Mouse (Mus musculus) yolk sac, embryonic 10.5 days (tissue): ENCODE data around the gene Trpc5os.
A peak's percentile ranks its signal among the peaks of the same experiment; 100 is the strongest.

ENCODE experiments used
- DNase-seq: peaks from one replicate; pipeline ENCODE4 v3.0.0-alpha.2; 2017; ENCODE audit warnings: low spot score

The Trpc5os gene

DNA sequence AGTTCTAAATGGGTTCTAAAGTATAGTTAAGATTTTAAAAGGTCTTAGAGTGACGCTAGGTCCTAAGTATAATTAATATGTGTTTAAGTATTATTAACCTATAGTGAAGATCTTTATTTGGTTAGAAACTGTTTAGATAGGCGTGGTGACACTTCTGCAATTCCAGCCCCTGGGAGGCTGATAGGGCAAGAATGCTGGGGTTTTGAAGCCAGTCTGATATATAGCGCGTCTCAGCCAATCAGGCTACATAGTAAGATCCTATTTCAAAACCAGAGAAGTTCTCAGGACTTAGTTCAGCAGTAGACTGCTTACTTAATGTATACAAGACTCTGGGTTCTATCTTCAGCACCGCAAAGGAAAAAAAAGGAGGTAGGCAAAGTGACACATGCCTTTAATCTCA, at the start of gene Trpc5os:
TSS of gene Trpc5os (plus strand) at position 301 of the 400 bp plus-strand sequence.
- no peak for DNase-seq

DNA sequence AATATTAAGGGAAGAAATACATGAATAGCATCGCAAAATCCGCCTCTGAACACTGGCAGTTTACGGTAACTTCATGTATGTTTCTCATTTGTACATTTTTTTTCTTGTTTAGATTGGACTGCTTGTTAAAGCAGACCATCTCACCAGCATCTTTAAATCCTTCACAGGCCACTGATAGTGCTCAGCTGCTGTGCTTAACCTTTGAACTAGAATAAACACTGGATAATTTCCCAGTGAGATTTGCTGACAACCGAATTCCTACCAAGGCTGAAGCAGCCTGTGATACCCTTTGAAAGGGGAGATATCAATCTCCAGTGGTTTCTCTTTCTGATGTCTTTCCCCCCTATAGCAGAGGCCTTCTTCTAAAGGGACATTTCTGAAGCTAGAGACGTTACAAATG, 48.3 kb upstream of the Trpc5os start:
- peak; percentile 35 for DNase-seq

DNA sequence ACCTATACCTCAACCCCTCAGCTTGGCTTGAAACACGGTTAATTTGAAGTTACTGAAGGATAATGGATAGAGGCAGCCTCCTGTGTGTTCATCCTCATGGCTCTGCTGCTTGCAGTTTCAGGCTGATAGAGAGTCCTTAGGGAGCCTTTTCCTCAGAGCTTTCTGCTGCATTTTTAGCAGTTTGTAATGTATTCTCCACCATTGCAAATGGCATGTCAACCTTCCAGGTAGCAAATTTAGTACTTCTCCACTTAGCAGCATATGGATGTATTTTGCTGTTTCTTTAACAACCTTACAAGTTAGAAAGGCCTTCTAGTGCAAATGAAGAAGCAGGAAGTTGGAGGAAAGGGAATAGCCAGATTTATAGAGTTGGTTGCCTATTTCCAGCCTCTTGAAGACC, 36.1 kb upstream of the Trpc5os start:
- DNase-seq = no peak

DNA sequence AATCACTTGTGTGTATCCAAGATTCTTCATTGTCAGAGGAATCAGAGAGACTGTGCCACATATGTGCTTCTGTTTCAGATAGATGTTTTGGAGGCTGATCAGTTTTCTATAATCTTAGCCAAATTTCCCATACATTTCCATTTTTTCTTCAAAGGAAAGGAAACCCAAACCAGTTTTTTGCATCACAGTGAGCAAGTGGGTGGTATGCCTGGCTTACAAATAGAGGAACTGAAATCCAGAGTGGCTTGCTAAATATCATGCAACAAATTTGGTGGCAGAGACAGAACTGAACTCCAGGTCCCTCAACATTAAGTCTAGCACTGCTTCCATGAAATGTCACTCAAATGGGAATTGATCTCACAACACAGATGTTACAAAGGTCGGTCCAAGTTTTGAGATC, 35.3 kb upstream of the Trpc5os start:
- no peak for DNase-seq

DNA sequence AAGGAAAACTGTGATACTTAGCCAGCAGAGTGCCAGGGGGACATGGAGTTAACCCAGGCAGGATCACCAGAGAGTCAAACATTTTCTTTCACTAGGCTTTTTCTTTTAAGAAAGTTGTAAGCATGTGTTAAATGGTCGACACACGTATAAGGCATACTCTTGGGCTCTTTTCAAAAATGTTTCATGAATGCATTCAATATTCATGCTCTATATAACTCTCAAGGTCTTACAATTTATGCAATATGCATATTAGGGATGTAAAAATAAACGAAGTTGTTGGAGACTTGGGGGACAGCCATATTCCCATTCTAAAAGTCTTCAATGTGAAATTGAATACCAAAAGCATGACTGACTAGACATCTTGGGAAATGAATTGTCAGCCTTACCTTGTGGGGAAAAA, 32.5 kb upstream of the Trpc5os start:
- DNase-seq = no peak

DNA sequence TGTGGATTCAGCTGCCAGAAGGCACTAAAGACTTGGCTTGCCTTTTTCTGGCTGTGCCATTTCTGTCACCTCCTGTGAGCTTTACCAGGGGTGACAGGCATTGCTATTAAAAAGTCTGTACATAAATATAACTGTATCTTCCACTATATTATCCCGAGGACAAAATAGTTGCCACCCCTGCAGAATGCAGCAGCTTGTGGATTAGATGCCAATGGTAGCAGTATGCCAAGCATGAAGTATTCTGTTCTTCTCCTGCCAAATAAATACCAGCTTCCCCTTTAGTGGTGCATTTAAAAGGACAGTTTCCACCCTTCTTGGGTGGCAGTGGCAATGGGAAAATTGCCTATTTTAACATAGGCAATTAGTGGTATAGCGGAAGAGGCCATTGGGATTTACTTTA, 8.0 kb downstream of the Trpc5os start:
- DNase-seq = no peak

DNA sequence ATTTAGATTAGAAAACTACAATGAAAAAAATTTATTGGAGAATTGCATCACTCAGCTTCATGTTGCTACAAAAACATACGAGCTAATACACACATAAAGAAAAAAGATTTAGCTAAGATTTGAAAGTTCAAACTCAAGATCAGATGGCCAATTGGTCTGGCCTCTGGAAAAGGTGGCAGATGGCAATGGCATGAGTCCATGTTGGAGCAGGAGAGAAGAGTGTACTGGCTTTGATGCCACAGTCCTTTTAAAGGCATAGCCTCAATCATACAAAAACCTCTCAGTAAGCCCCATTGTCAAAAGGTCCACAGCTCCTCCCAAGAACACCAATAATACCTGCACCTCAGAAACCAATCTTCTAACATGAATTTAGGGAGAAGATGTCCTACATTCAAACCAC, 35.0 kb downstream of the Trpc5os start:
- no peak for DNase-seq

DNA sequence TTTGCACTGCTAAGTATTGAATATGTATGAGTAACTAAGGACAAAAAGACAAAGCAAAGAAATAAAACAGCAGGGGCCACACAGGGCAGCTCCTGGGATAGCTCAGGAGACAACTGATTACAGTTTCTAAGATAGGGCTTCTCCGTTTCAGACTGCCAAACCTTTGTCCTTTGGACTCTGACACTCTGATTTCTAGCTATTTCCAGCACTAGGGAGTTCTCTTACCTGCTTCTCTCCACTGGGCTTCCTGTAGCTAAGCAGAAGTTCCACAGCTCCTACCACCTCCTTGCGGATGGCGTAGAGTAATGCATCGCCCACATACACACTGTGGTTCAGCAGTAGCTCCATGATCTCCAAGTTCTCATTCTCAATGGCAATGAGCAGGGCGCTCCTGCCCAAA, 66.9 kb downstream of the Trpc5os start:
- DNase-seq = peak; percentile 14

DNA sequence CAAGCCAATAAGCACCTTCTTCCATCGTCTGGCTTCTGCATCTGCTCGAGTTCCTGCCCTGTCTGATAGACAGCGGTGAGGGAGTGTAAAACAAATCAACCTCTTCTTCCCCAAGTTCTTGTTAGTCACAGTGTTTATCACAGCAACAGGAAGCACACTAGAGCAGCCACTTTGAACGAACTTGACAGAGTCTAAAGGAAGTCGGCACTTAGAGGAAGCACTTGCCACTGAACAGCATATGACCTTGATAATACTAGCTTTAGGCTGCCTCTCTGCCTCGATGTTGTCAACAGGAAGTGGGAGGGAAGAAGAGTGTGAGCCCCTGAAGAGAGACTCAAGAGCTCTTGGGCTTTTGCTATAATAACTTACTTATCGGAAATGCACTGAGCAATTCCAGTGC, 69.7 kb downstream of the Trpc5os start:
- DNase-seq = no peak
